Mouse (Mus musculus) heart, postnatal 0 days (tissue): ENCODE data around the gene Usp1.

Experiments used
- CTCF ChIP-seq: IDR thresholded peaks from 2 replicates; pipeline ENCODE4 v1.5.1; 2016; ENCODE audit warnings: antibody characterized with exemption, control low read depth, low read depth
- EP300 ChIP-seq: IDR thresholded peaks from 2 replicates; pipeline ENCODE4 v1.6.1; 2016; ENCODE audit warnings: antibody characterized with exemption, low read depth

DNA sequence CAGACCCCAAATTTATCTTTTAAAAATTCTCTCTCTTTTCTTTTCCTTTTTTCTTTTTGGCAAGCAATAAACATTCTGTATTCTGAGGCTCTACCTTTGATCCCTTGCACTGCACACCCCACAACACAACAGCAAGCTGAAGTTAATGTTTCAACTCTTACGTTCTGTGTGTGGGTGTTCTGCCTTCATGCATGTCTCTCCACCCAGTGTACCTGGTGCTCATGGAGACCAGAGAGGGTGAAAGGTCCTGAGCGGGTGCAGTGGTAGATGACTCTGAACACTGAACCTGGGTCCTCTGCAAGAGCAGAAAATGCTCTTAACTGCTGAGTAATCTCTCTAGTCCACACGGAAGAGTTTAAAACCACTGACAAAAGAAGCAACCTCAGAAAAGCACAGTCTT is 36.6 kb downstream of the Usp1 start:
- no peak for TF ChIP-seq EP300
- TF ChIP-seq CTCF, result no peak
